22 mouse cellular contexts compared by ENCODE assay signal in the genomic region with DNA sequence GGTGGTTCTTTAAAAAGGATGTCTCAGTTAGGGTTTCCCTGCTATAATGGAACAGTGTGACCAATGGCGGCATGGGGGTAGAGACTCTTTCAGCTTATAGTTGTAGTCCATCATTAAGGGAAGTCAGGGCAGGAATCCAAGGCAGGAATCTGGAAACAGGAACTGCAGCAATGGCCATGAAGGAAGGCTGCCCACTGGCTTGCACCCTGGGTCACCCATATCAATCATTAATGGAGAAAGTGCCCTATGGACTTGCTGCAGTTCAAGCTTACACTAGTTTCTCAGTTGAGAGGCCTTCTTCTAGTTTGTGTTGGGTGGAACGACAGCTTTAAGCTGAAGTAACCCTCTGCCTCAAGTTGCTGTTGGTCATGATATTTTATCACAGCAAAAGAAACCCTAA. TPM values are rescaled to one million over a fixed set of nuclear protein-coding genes. Genes with fewer than 3 reads are reported as not detected.
"Had no signal": no experiment of that assay in that cellular context is flagged by ENCODE, and none has a peak within 500 bp of the region (broad histone marks: within the 10 kb centered on the region; RNA-seq: fewer than 3 reads in every experiment).

No protein-coding gene starts in this region.

- H3K9me3 ChIP-seq: intestine, embryonic 15.5 days; liver, embryonic 12.5 days; liver, embryonic 15.5 days; lung, embryonic 15.5 days; midbrain, embryonic 10.5 days; midbrain, embryonic 13.5 days; neural tube, embryonic 13.5 days; stomach, embryonic 15.5 days had no signal

- ATAC-seq: hindbrain, embryonic 16.5 days; intestine, embryonic 15.5 days; liver, embryonic 12.5 days; midbrain, embryonic 13.5 days; midbrain, embryonic 16.5 days had no signal

- H3K4me2 ChIP-seq: intestine, embryonic 15.5 days; liver, embryonic 12.5 days; liver, embryonic 15.5 days; lung, embryonic 15.5 days; midbrain, embryonic 13.5 days; neural tube, embryonic 13.5 days; stomach, embryonic 15.5 days had no signal

- H3K4me1 ChIP-seq: intestine, embryonic 15.5 days; liver, embryonic 12.5 days; liver, embryonic 15.5 days; lung, embryonic 15.5 days; midbrain, embryonic 10.5 days; midbrain, embryonic 13.5 days; neural tube, embryonic 13.5 days; stomach, embryonic 15.5 days had no signal

- DNase-seq: layer of hippocampus, postnatal 36 days; lung, adult 18-20 months; lung, postnatal 10 days; retina, postnatal 1 day; right cerebral cortex, postnatal 25 days; spleen, adult 18-20 months; thymus, postnatal 25 days had no signal

- H3K36me3 ChIP-seq: intestine, embryonic 15.5 days; liver, embryonic 12.5 days; liver, embryonic 15.5 days; lung, embryonic 15.5 days; midbrain, embryonic 10.5 days; midbrain, embryonic 13.5 days; neural tube, embryonic 13.5 days; stomach, embryonic 15.5 days had no signal

- H3K9ac ChIP-seq: intestine, embryonic 15.5 days; liver, embryonic 12.5 days; liver, embryonic 15.5 days; lung, embryonic 15.5 days; midbrain, embryonic 13.5 days; neural tube, embryonic 13.5 days; stomach, embryonic 15.5 days had no signal

- H3K27ac ChIP-seq: intestine, embryonic 15.5 days; left cerebral cortex, adult 2 months; liver, embryonic 12.5 days; liver, embryonic 15.5 days; lung, embryonic 15.5 days; midbrain, embryonic 10.5 days; midbrain, embryonic 13.5 days; neural tube, embryonic 13.5 days; stomach, embryonic 15.5 days had no signal

- H3K4me3 ChIP-seq: intestine, embryonic 15.5 days; left cerebral cortex, adult 2 months; liver, embryonic 12.5 days; liver, embryonic 15.5 days; lung, embryonic 15.5 days; megakaryocyte, embryonic 14.5 days; midbrain, embryonic 10.5 days; midbrain, embryonic 13.5 days; myocyte; neural tube, embryonic 13.5 days; stomach, embryonic 15.5 days had no signal

- H3K27me3 ChIP-seq: intestine, embryonic 15.5 days; liver, embryonic 12.5 days; liver, embryonic 15.5 days; lung, embryonic 15.5 days; megakaryocyte, embryonic 14.5 days; midbrain, embryonic 13.5 days; neural tube, embryonic 13.5 days; stomach, embryonic 15.5 days had no signal

RNA-seq across cellular contexts. Expression of a gene that starts 41.9 kb away (rescaled TPM):
- total RNA-seq: monocyte, adult 5-6 weeks had no signal
- polyA plus RNA-seq: intestine, embryonic 15.5 days; liver, embryonic 12.5 days; liver, embryonic 15.5 days; lung, embryonic 15.5 days; midbrain, embryonic 10.5 days had no signal

RNA-seq across cellular contexts. Expression of a gene that starts 49.0 kb away (rescaled TPM):
- polyA plus RNA-seq: limb, embryonic 11.5 days had no signal
